Mouse (Mus musculus) embryo, embryonic 10.5 days (tissue): Measurements from ENCODE around the gene Tmem115.

Experiments
- DNase-seq: peaks from one replicate; pipeline ENCODE4 v3.0.0-alpha.2; 2015; ENCODE audit warnings: low spot score

Tmem115 gene

GRCm38 (mm10) chr9:107521711-107522399 lies 11.9 kb upstream of the Tmem115 start:
- DNase-seq = no peak

- no peak for DNase-seq
These were observed 11.4 kb upstream of the Tmem115 start for GRCm38 (mm10) chr9:107522400-107522711.

DNA sequence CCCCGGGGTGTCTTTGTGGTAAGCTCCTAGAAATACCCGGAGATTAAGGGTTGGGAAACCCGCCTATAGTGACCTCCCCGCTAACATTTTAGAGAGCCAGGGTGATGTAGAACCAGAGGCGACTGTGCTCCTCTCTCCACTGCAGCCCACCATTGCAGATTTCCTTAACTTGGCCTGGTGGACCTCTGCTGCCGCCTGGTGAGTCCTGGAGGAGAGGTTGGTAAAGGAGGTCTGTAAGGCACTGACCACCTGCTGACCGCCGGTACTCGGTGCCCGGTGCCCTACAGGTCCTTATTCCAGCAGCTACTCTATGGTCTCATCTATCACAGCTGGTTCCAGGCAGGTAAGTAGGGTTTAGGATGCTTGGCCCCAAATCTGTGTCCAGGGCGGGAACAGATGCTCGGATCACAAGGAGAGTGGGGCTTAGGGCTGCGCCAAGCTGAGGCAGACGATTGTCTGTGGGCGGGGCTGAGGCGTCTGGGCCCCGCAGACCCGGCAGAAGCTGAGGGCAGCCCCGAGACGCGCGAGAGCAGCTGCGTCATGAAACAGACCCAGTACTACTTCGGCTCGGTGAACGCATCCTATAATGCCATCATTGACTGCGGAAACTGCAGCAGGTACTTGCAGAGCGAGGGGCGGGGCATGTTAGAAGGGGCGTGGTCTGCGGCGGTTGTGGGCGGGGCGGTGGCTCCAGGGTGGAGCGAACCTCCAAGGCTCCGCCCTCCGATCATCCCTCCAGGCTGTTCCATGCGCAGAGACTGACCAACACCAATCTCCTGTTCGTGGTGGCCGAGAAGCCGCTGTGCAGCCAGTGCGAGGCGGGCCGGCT lies 7.3 kb upstream of the Tmem115 start:
- peak; percentile 85 for DNase-seq

- DNase-seq = peak; percentile 46
These were observed 860 bp downstream of the Tmem115 start for GRCm38 (mm10) chr9:107534408-107535202.

DNA sequence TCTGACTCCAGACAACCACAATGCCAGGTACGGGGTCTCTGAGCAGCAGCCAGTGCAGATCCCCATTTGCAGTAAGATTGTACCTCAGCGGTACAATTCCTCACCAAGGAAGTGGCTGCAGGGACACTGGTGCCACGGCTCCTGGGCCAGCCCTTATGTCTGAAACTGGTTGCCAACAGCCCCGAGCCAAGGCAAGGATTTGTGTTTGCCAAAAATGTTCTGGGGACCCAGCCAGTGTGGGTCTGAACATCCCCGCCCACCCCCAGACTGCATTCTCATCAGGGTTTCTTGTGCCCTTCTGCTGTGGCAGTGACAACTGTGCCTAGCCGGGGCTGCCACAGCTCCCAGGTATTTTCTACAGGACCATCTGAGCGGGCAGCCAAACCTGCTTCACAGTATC lies 4.5 kb downstream of the Tmem115 start:
- no peak for DNase-seq

GRCm38 (mm10) chr9:107538711-107539110 lies 5.0 kb downstream of the Tmem115 start:
- DNase-seq = no peak

DNA sequence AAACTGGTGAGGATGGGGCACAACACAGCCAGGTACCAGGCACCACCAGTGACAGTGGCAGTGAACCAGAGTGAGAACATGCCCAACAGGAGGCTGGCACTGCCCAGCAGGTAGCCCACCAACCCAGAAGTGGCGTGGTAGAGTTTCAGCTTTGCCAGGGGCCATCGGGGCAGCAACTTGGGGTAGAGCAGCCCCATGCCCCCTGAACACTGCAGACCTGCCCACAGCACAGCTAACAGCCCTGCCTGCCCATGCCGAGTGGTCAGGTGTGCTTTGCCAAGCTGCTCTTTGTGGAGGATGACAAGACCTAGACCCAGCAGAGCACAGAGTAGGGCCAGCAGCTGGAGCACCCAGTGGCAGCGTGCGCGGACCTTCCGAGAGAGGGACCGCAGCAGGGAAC lies 6.2 kb downstream of the Tmem115 start:
- DNase-seq = no peak

GRCm38 (mm10) chr9:107540420-107540819 lies 6.7 kb downstream of the Tmem115 start:
- no peak for DNase-seq

DNA sequence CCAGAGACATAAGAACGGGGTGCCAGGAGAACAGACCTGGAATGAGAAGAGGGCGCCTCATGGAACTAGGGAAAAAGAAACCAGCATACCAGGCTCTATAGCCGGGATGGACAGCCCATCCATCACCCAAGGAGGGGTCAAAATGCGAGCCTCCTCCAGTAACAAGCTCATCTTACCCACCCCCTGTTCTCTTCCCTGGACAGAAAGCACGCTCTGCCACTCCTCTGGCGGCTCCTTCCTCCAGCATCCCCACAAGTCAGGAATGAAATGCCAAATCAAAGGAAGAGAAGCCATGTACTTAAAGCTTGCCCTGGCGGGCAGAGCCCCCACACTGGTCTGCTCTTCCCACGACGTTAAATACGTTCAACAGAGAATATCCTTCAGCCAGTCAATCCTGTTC lies 7.3 kb downstream of the Tmem115 start:
- no peak for DNase-seq

DNA sequence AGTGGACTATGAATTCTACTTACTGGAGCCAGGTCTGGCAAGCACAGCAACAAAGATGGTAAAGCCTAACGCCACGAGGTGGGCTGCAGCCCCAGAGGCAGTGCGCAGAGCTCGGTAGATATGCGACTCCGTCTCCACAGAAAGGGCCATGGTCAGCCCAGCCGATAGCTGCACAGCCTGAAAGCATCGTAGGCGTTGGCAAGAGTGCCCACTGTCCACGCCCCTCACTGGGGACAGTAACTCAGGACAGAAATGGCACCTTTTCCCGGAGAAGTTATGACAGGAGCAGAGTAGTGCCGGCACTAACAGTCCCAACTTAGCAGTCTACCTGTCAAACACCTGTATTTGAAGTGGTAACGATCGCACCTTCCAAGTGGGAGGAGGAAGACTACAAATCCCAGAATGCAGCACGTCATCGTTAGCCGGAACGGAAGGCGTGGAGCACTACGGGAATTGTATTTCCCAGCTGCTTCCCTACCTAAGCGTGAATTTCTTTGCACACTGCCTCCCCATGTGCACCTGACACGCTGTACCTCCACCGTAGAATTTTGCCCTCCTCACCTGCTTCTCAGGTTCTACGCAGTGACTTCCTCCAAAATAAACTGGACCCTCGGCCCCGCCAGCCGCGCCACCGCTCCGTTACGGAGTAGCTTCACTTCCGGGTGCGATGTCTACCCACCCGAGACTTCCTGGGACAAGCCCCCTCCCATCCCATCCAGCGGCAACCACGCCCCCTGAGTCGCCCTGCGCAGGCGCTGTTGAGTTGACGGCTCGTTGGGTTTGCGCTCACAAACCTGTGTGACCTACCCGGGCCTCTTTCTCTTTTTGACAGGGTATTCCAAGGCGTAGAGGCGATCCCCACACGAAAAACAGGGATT lies 8.0 kb downstream of the Tmem115 start, which contains the start of the genes Cyb561d2 and Nprl2:
TSS of gene Cyb561d2 (minus strand) at position 720 of the 878 bp plus-strand sequence.
TSS of gene Nprl2 (plus strand) at position 753 of the 878 bp plus-strand sequence.
- peak; percentile 96 for DNase-seq

DNA sequence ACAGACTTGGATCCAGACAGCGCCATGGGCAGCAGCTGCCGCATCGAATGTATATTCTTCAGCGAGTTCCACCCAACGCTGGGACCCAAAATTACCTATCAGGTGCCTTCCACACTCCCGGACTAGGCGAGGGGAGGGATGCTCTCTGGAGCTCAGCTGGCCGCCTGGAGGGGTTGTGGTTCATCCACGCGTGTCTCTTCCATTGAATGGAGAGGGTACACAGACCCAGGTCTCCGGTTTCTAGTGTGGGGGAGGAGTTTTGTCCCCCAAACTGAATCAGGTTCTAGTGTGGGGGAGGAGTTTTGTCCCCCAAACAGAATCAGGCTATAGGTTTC lies 8.6 kb downstream of the Tmem115 start:
- no peak for DNase-seq

DNA sequence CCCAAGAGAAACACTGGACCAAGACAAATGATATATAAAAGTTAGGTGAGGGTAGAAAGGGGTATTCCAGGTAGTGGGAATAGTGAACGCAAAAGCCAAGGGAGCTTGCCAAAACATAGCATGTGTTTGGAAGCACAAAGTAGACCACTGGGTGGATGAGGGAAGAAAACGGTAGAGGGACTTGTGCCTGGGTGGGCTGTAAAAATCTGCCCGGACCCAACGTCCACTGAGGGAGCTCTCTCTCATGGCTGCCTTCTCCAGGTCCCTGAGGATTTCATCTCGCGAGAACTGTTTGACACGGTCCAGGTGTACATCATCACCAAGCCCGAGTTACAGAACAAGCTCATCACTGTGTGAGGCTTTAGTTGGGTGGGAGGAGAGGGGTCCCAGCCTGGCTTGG lies 9.0 kb downstream of the Tmem115 start:
- no peak for DNase-seq

DNA sequence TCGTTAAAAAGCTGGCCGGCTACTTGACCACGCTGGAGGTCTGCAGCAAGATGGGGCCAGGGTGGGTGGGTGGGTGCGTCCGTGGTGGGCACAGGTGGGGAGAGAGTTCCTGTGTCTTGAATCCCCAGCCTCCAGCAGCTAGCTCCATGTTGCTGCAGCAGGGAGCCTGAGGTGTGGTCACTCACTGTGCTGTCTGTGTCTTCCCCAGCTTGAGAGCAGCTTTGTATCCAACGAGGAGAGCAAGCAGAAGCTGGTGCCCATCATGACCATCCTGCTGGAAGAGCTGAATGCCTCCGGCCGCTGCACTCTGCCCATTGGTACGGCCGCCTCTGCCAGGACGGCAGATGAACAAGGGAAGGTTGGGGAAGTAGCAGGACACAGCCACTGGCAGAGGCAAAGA lies 9.6 kb downstream of the Tmem115 start:
- DNase-seq = no peak

DNA sequence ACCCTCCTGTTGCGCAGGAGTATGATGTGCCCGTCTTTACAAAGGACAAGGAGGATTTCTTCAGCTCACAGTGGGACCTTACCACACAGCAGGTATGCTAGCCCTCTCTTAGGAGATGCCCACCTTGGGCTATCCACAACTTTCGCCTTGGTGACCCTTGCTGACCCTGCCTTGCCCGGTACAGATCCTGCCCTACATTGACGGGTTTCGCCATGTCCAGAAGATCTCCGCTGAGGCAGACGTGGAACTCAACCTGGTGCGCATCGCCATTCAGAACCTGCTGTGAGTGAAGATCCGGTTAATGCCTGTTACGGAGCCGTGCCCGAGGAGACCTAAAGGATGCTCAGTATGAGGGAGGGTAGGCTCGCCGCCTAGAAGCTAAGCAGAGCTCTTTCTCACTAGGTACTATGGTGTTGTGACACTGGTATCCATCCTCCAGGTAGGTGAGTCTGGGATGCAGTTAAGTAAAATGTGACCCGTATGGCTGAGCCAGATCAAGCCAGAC lies 10.5 kb downstream of the Tmem115 start:
- no peak for DNase-seq

DNA sequence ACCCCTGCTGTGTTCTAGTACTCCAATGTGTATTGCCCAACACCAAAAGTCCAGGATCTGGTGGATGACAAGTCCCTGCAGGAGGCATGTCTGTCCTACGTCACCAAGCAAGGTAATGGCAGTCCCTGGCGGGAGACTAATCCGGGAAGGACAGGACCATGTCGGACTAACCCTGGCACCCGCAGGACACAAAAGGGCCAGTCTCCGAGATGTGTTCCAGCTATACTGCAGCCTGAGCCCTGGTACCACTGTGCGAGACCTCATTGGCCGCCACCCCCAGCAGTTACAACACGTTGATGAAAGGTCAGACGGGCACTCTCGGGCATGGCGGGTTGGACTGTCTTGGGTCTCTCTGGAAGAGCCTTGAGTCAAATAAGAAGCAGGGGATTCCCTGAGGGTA lies 11.0 kb downstream of the Tmem115 start:
- no peak for DNase-seq

GRCm38 (mm10) chr9:107545199-107545598 lies 11.5 kb downstream of the Tmem115 start:
- DNase-seq = no peak

- peak; percentile 86 for DNase-seq
These were observed 11.9 kb downstream of the Tmem115 start for GRCm38 (mm10) chr9:107545602-107546001.

DNA sequence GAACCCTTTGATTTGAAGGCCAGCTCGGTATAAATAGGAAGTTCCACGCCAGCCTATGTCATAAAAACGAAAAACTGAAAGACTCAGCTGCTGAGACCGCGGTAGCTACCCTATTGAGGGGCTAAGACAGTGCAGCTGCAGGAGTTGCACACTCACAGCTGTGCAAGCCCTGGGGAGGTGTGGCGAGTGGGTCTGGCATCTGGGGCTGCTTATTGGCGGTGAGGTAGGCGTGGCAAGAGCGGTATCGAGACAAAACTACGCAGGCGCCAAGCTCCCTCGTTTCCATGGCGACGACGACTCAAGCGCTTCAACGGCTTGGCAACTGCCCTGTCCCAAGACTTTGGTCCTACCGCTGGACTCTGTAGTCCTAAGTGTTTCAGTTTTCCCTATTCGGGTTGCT lies 13.3 kb downstream of the Tmem115 start, which contains the start of gene Zmynd10:
TSS of gene Zmynd10 (plus strand) at position 273 of the 400 bp plus-strand sequence.
- DNase-seq = peak; percentile 98

DNA sequence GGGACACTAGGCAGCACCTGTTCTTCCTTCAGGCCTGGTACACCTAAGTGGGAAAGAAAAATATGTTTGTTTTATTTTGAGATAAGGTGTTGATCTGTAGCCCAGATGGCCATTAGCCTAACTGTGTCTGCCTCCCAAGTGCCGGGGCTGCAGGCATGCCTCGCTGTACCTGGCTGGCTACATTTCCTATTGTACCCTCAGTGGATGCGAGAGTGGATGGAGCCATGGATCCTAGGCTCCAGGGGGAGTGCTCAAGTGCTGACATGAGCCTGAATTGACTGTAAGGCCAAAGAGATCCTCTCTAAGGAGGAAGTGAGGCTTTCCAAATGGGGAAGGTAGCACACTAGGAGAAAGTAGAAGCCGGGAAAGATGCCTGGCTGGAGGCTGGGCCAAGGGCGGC lies 14.2 kb downstream of the Tmem115 start:
- DNase-seq = no peak

DNA sequence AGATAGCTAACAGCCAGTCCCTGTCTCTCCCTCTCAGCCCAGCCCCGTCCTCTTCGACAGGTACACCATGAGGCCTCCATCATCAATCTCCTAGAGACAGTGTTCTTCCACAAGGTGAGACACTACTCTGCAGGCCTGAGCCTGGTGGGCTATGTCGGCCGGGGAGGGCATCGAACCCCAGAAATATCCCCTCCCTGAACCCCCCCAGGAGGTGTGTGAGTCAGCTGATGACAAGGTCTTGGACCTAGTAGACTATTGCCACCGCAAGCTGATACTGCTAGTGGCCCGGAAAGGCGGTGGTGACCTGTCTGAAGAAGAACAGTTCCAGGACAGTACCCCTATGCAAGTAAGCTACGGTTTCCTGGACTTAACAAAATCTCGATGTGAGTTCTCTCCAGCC lies 15.1 kb downstream of the Tmem115 start:
- no peak for DNase-seq

GRCm38 (mm10) chr9:107549297-107550074 lies 15.7 kb downstream of the Tmem115 start:
- DNase-seq = no peak
